ENCODE assay signal across 9 mouse cellular contexts in genomic region chr9:71974541-71974959, GRCm38 (mm10).
A peak's percentile ranks its signal among the peaks of the same experiment; 100 is the strongest.
DNase-seq lines count a peak whose midpoint lies in the region; ATAC-seq and TF ChIP-seq lines count a peak whose summit lies in the region.
"Had no signal": no experiment of that assay in that cellular context is flagged by ENCODE, and none has a peak within 500 bp of the region (broad histone marks: within the 10 kb centered on the region; RNA-seq: fewer than 3 reads in every experiment).

No protein-coding gene starts in this region.

- no peak for DNase-seq in cerebellum, adult 11 months
- peak; percentile 34 for DNase-seq in lung, postnatal 0 days (ENCODE audit: low spot score)
- no peak for DNase-seq in lung, postnatal 36 days
- DNase-seq in hindbrain, embryonic 14.5 days (ENCODE audit: low spot score): peak; percentile 74
- DNase-seq in retina, postnatal 1 day: peak; percentile 77
- DNase-seq: thymus, postnatal 14 days had no signal

- H3K9me3 ChIP-seq in lung, postnatal 0 days (ENCODE audit: low read length): no peaks in the 10 kb centered on the region
- H3K9me3 ChIP-seq in hindbrain, embryonic 14.5 days (ENCODE audit: control insufficient read depth, low read length): no peaks in the 10 kb centered on the region
- no peaks in the 10 kb centered on the region for H3K9me3 ChIP-seq in intestine, embryonic 16.5 days (ENCODE audit: control insufficient read depth, low read length)

- no peak overlapping the region for H3K9ac ChIP-seq in lung, postnatal 0 days (replicated peaks; ENCODE audit: low read depth)
- H3K9ac ChIP-seq in hindbrain, embryonic 14.5 days: no peak overlapping the region
- H3K9ac ChIP-seq in intestine, embryonic 16.5 days (ENCODE audit: low read depth, low read length): no peak overlapping the region

- ATAC-seq in cerebellum, adult (ENCODE audit: insufficient number of reproducible peaks, low FRiP score, low TSS enrichment): 0 out of 2 replicates have a peak, but pooled peaks have one; percentile 42
- ATAC-seq in lung, postnatal 0 days: peak; percentile 9; the same call in 1 of the 2 replicates
- ATAC-seq in hindbrain, embryonic 14.5 days (ENCODE audit: low FRiP score): peak; percentile 67
- no peak for ATAC-seq in intestine, embryonic 16.5 days
- no peak for ATAC-seq in erythroblast, adult 5-6 weeks (replicated peaks; ENCODE audit: low FRiP score, poor library complexity, severe bottlenecking)

- H3K4me3 ChIP-seq in lung, postnatal 0 days (ENCODE audit: low read depth, low read length): no peak overlapping the region
- no peak overlapping the region for H3K4me3 ChIP-seq in hindbrain, embryonic 14.5 days (replicated peaks; ENCODE audit: low read length)
- H3K4me3 ChIP-seq in intestine, embryonic 16.5 days (ENCODE audit: low read length): no peak overlapping the region

- no peak overlapping the region for H3K27ac ChIP-seq in lung, postnatal 0 days (ENCODE audit: low read length)
- peak overlapping the region; percentile 85 for H3K27ac ChIP-seq in hindbrain, embryonic 14.5 days
- H3K27ac ChIP-seq in intestine, embryonic 16.5 days (ENCODE audit: low read length): no peak overlapping the region

- WGBS in lung, postnatal 0 days: 29% methylated on average over 2 of the region's 2 CpGs
- WGBS in hindbrain, embryonic 14.5 days: 6% methylated on average over 2 of the region's 2 CpGs
- 29% methylated on average over 2 of the region's 2 CpGs for WGBS in intestine, embryonic 16.5 days

- TF ChIP-seq EP300 in lung, postnatal 0 days (IDR thresholded peaks at IDR 0.05): peak; percentile 63

- H3K4me1 ChIP-seq in lung, postnatal 0 days (ENCODE audit: insufficient read depth, low read depth, low read length): no peaks in the 10 kb centered on the region; the same call in 1 of the 2 replicates
- H3K4me1 ChIP-seq in hindbrain, embryonic 14.5 days (replicated peaks; ENCODE audit: control insufficient read depth, insufficient read depth, low read length): peaks cover 38% of the 10 kb centered on the region
- H3K4me1 ChIP-seq in intestine, embryonic 16.5 days (ENCODE audit: control insufficient read depth, insufficient read depth, low read length): 0 out of 2 replicates have a peak, but pooled peaks cover 2% of the 10 kb centered on the region

- H3K4me2 ChIP-seq in lung, postnatal 0 days (replicated peaks; ENCODE audit: low read depth, low read length): no peak overlapping the region
- H3K4me2 ChIP-seq in hindbrain, embryonic 14.5 days (replicated peaks): peak overlapping the region; percentile 28
- H3K4me2 ChIP-seq in intestine, embryonic 16.5 days (ENCODE audit: low read depth, low read length): no peak overlapping the region

- H3K27me3 ChIP-seq in lung, postnatal 0 days (replicated peaks; ENCODE audit: insufficient read depth, low read length): no peaks in the 10 kb centered on the region
- H3K27me3 ChIP-seq in hindbrain, embryonic 14.5 days (ENCODE audit: control insufficient read depth, insufficient read depth, low read length): no peaks in the 10 kb centered on the region
- H3K27me3 ChIP-seq in intestine, embryonic 16.5 days (replicated peaks; ENCODE audit: control insufficient read depth, insufficient read depth, low read length): no peaks in the 10 kb centered on the region

- H3K36me3 ChIP-seq in lung, postnatal 0 days (ENCODE audit: insufficient read depth, low read length): no peaks in the 10 kb centered on the region
- H3K36me3 ChIP-seq in hindbrain, embryonic 14.5 days (replicated peaks; ENCODE audit: control insufficient read depth, insufficient read depth): no peaks in the 10 kb centered on the region
- no peaks in the 10 kb centered on the region for H3K36me3 ChIP-seq in intestine, embryonic 16.5 days (ENCODE audit: control insufficient read depth, insufficient read depth, low read length)

- TF ChIP-seq CTCF in lung, postnatal 0 days (IDR thresholded peaks at IDR 0.05): no peak

Comparison
In these comparisons a context has a peak if more than half of its experiments do, and no peak if none do; other contexts are left out.
1. DNase-seq: peak in lung, postnatal 0 days (single experiment), hindbrain, embryonic 14.5 days (single experiment) and retina, postnatal 1 day (single experiment); none in cerebellum, adult 11 months (single experiment) and lung, postnatal 36 days (single experiment).
2. ATAC-seq: peak in cerebellum, adult (single experiment), lung, postnatal 0 days (single experiment) and hindbrain, embryonic 14.5 days (single experiment); none in intestine, embryonic 16.5 days (single experiment) and erythroblast, adult 5-6 weeks (single experiment).